ENCODE assay signal across 8 mouse cellular contexts in the genomic region with DNA sequence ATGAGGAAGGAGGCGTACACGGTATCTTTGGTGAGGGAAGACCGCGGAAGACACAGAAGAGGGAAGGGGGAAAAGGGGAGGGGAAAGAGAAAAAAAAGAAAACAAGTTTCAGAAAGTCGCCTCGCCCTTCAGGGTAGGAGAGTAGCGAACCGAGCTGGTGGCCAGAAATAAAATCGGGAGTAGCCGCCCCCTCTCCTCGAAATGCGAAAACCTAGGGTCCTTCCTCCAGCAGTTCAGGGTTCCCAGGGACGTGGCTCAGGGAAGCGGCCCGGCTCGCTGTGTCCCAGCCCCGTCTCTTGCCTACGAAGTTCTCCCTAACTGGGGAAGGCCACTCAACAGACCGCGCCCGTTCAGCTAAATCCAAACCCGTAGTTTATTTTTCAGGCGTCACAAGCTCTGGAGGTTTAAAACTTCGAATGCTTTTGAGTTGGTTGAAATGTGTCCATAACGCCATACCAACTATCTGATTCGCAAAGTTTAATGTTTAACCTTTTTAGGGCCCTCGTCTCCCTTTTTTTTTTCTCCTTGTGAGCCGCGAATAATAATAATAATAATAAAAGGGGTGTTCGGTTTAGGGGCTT. TPM values are rescaled to one million over a fixed set of nuclear protein-coding genes. Genes with fewer than 3 reads are reported as not detected.
DNase-seq lines count a peak whose midpoint lies in the region; ATAC-seq and TF ChIP-seq lines count a peak whose summit lies in the region.

No protein-coding gene starts in this region.

- H3K4me1 ChIP-seq in G1E (ENCODE audit: insufficient read depth, low read depth, low read length) = peaks cover 52% of the 10 kb centered on the region
- H3K4me1 ChIP-seq in embryonic fibroblast, embryonic 13.5 days (ENCODE audit: control insufficient read depth, insufficient read depth, low read length) = no peaks in the 10 kb centered on the region; the same call in 1 of the 2 replicates
- peaks cover 43% of the 10 kb centered on the region for H3K4me1 ChIP-seq in hindbrain, embryonic 10.5 days (replicated peaks)
- H3K4me1 ChIP-seq in limb, embryonic 12.5 days (replicated peaks) = peaks cover 29% of the 10 kb centered on the region
- peaks cover 26% of the 10 kb centered on the region for H3K4me1 ChIP-seq in midbrain, embryonic 14.5 days (ENCODE audit: control insufficient read depth, insufficient read depth, low read length)

- H3K4me2 ChIP-seq in limb, embryonic 12.5 days = peak overlapping the region; percentile 93
- peak overlapping the region; percentile 100 for H3K4me2 ChIP-seq in midbrain, embryonic 14.5 days (ENCODE audit: low read length)

- H3K4me3 ChIP-seq in G1E (ENCODE audit: low read depth, low read length) = peak overlapping the region; percentile 73
- peak overlapping the region; percentile 96 for H3K4me3 ChIP-seq in embryonic fibroblast, embryonic 13.5 days (ENCODE audit: insufficient read depth, low read length)
- H3K4me3 ChIP-seq in hindbrain, embryonic 10.5 days = peak overlapping the region; percentile 99
- peak overlapping the region; percentile 100 for H3K4me3 ChIP-seq in limb, embryonic 12.5 days (replicated peaks)
- peak overlapping the region; percentile 98 for H3K4me3 ChIP-seq in midbrain, embryonic 14.5 days (replicated peaks; ENCODE audit: low read depth, low read length)

- peak; percentile 31 to 53 for DNase-seq in cerebellum, adult 18-20 months
- no peak for DNase-seq in cerebellum, adult 11 months
- DNase-seq in G1E (ENCODE audit: low spot score) = no peak
- DNase-seq in hindbrain, embryonic 10.5 days (ENCODE audit: low spot score) = peak; percentile 43
- peak; percentile 55 for DNase-seq in midbrain, embryonic 14.5 days
- DNase-seq in frontal cortex, adult 2 months (ENCODE audit: extremely low spot score in 1 of 2, low spot score in 1 of 2) = no peak

- no peak for TF ChIP-seq CTCF in G1E (IDR thresholded peaks at IDR 0.05; ENCODE audit: low read depth, low read length)
- no peak for TF ChIP-seq CTCF in embryonic fibroblast, embryonic 13.5 days (IDR thresholded peaks at IDR 0.05; ENCODE audit: borderline replicate concordance, insufficient read depth, low read length)

- peaks cover 4% of the 10 kb centered on the region for H3K36me3 ChIP-seq in G1E (replicated peaks)
- peaks cover 21% of the 10 kb centered on the region for H3K36me3 ChIP-seq in hindbrain, embryonic 10.5 days
- H3K36me3 ChIP-seq in limb, embryonic 12.5 days = peaks cover 42% of the 10 kb centered on the region
- H3K36me3 ChIP-seq in midbrain, embryonic 14.5 days (ENCODE audit: control insufficient read depth, insufficient read depth, low read length) = peaks cover 25% of the 10 kb centered on the region; the same call in 1 of the 2 replicates

- under 1% methylated on average over 30 of the region's 30 CpGs for WGBS in hindbrain, embryonic 10.5 days
- WGBS in limb, embryonic 12.5 days = under 1% methylated on average over 30 of the region's 30 CpGs
- WGBS in midbrain, embryonic 14.5 days = under 1% methylated on average over 30 of the region's 30 CpGs

- peak overlapping the region; percentile 100 for H3K9ac ChIP-seq in limb, embryonic 12.5 days (replicated peaks)
- peak overlapping the region; percentile 100 for H3K9ac ChIP-seq in midbrain, embryonic 14.5 days (replicated peaks; ENCODE audit: low read length)

- H3K9me3 ChIP-seq in G1E (replicated peaks) = peaks cover 26% of the 10 kb centered on the region
- no peaks in the 10 kb centered on the region for H3K9me3 ChIP-seq in hindbrain, embryonic 10.5 days
- no peaks in the 10 kb centered on the region for H3K9me3 ChIP-seq in limb, embryonic 12.5 days
- H3K9me3 ChIP-seq in midbrain, embryonic 14.5 days (ENCODE audit: control insufficient read depth, low read length) = no peaks in the 10 kb centered on the region

- H3K27me3 ChIP-seq in G1E (ENCODE audit: insufficient read depth, low read length) = peaks cover 85% of the 10 kb centered on the region
- H3K27me3 ChIP-seq in hindbrain, embryonic 10.5 days (ENCODE audit: insufficient read depth, poor library complexity, severe bottlenecking) = no peaks in the 10 kb centered on the region
- H3K27me3 ChIP-seq in limb, embryonic 12.5 days = no peaks in the 10 kb centered on the region
- no peaks in the 10 kb centered on the region for H3K27me3 ChIP-seq in midbrain, embryonic 14.5 days (ENCODE audit: control insufficient read depth, insufficient read depth, low read length)

- H3K27ac ChIP-seq in embryonic fibroblast, embryonic 13.5 days (ENCODE audit: insufficient read depth, low read length) = peak overlapping the region; percentile 100
- H3K27ac ChIP-seq in hindbrain, embryonic 10.5 days = peak overlapping the region; percentile 100
- peak overlapping the region; percentile 100 for H3K27ac ChIP-seq in limb, embryonic 12.5 days
- H3K27ac ChIP-seq in midbrain, embryonic 14.5 days (replicated peaks; ENCODE audit: low read depth, low read length) = peak overlapping the region; percentile 99

- TF ChIP-seq POLR2A in embryonic fibroblast, embryonic 13.5 days (IDR thresholded peaks at IDR 0.05; ENCODE audit: low read depth, low read length) = peak; percentile 44; the same call in 1 of the 2 replicates

- no peak for ATAC-seq in G1E (ENCODE audit: extremely low read depth, insufficient number of reproducible peaks, low FRiP score, poor library complexity, severe bottlenecking)
- ATAC-seq in limb, embryonic 12.5 days (ENCODE audit: insufficient number of reproducible peaks, insufficient read depth, low FRiP score, low TSS enrichment, low read depth) = no peak
- no peak for ATAC-seq in midbrain, embryonic 14.5 days (ENCODE audit: low FRiP score, low TSS enrichment)

RNA-seq across cellular contexts. Expression of a gene that starts 2.0 kb away (rescaled TPM):
- total RNA-seq in G1E (2014; fragmentation: Nextera tagmentation) (30.2 and 36.3 TPM in 2 replicates), G1E (2017) (4.6 and 5.4 TPM in 2 replicates)
- 81.6 and 90.7 TPM in 2 replicates for polyA plus RNA-seq in G1E (2012)
- polyA plus RNA-seq in embryonic fibroblast, embryonic 13.5 days (2011; ENCODE audit: insufficient read length, low read depth, missing spikeins) = 98.0 and 124 TPM in 2 replicates
- polyA plus RNA-seq in hindbrain, embryonic 10.5 days (2016; fragmentation: Nextera tagmentation; extraction: Ambion mirVana) = 25.2 and 39.3 TPM in 2 replicates
- polyA plus RNA-seq in limb, embryonic 12.5 days (2016; fragmentation: Nextera tagmentation; extraction: Ambion mirVana) = 60.9 and 61.2 TPM in 2 replicates
- 37.7 and 47.4 TPM in 2 replicates for polyA plus RNA-seq in midbrain, embryonic 14.5 days (2014; fragmentation: Nextera tagmentation; extraction: Ambion mirVana)
- 38.1 and 38.2 TPM in 2 replicates for polyA plus RNA-seq in frontal cortex, adult 2 months (2012; rRNA removed)

Comparison
In these comparisons a context has a peak if more than half of its experiments do, and no peak if none do; other contexts are left out.
1. DNase-seq: peak in cerebellum, adult 18-20 months (2 of 2), hindbrain, embryonic 10.5 days (single experiment) and midbrain, embryonic 14.5 days (single experiment); none in cerebellum, adult 11 months (single experiment), G1E (single experiment) and frontal cortex, adult 2 months (0 of 2).
2. Peak in every context shown above with its lines, with median percentiles within 50 percentile points of each other: H3K4me3 ChIP-seq and H3K27ac ChIP-seq.